Mouse (Mus musculus) small intestine, adult 2 months (tissue): ENCODE measurements at regions not wholly inside any gene's neighbourhood (a gene's known extent, or its start where the extent isn't known, plus 50 kb on each side); places are given as distances from the start of the nearest gene placed in this dataset.

Experiments
- CTCF ChIP-seq: fragments of 200-500 bp; IDR thresholded peaks from 2 replicates; pipeline ENCODE4 v1.5.1; 2012; ENCODE audit warnings: low read depth, mild to moderate bottlenecking, control low read depth, inconsistent platforms, low read length, moderate library complexity, mixed read lengths; ENCODE audit not compliant: insufficient replicate concordance, insufficient read length; ENCODE audit errors: extremely low read depth
- POLR2A ChIP-seq: fragments of 200-500 bp; IDR thresholded peaks from 2 replicates; pipeline ENCODE4 v1.6.1; 2012; ENCODE audit warnings: low read depth, mild to moderate bottlenecking, control low read depth, inconsistent platforms, low read length, moderate library complexity

DNA sequence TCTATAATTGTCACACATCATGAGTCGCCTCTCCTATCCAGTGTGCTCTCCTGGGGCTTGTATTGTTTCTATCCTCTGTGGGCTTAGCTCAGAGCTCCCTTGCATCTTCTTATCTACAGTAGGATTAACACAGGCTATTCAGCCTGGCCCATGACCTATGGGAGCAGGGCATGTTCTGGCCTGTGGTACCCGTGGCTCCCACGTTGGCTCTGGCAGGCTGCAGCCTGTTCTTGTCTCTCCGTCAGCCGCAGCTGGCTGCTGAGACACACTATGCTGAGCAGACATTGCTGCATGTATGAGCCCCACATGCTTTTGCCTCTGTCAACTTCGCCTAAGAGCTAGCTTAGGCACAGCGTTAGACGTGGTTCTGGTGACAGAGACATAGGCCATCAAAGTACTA, 58.3 kb upstream of the Mfge8 start:
- TF ChIP-seq POLR2A (no peak), CTCF (no peak)
